ENCODE assay signal across 8 mouse cellular contexts in the genomic region with DNA sequence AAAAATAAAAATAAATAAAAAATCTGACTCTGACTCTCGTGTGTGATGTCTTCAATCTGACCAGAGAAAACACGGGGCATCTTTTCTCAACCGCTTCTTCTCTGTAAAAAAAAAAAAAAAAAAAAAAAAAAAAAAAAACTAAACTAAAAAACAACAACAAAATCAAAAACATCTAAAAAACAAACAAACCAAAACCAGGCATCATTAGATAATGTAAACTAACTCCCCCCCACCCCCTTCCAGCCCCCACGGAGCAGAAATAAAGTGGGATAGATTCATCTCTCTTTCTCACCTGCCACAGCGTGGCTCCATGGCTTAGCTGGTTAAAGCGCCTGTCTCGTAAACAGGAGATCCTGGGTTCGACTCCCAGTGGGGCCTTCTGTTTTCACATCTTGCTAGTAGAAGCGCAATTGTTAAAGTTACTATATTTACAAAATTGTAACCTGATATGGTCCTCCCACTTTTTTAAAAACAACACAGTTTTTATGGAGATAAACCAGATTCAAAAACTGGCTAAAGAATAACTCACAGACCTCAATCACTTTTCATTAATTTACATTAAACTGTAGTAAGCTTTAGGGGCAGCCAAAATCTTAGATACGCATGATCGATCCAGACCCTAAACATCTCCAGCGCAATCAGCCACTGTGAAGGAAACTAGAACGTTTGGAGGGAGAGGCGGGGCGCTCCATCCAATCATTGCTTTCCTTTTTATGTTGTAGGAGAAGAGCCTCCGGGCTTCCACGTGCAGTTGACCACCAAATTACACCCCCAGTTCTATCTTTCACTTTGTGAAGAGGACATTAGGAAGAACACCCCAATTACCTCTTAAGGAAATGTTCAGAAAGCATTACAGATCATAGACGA. TPM values are rescaled to one million over a fixed set of nuclear protein-coding genes. Genes with fewer than 3 reads are reported as not detected.
DNase-seq lines count a peak whose midpoint lies in the region; ATAC-seq and TF ChIP-seq lines count a peak whose summit lies in the region.

No protein-coding gene starts in this region.

- TF ChIP-seq CTCF in lung, postnatal 0 days (IDR thresholded peaks at IDR 0.05) = no peak

- no peak for TF ChIP-seq EP300 in lung, postnatal 0 days (IDR thresholded peaks at IDR 0.05)

- H3K36me3 ChIP-seq in lung, embryonic 15.5 days = no peaks in the 10 kb centered on the region
- H3K36me3 ChIP-seq in lung, postnatal 0 days (ENCODE audit: insufficient read depth, low read length) = no peaks in the 10 kb centered on the region

- H3K9me3 ChIP-seq in lung, embryonic 15.5 days = no peaks in the 10 kb centered on the region
- no peaks in the 10 kb centered on the region for H3K9me3 ChIP-seq in lung, postnatal 0 days (ENCODE audit: low read length)

- H3K4me3 ChIP-seq in lung, embryonic 15.5 days = peak overlapping the region; percentile 27
- H3K4me3 ChIP-seq in lung, postnatal 0 days (ENCODE audit: low read depth, low read length) = no peak overlapping the region

- 17% methylated on average over 18 of the region's 18 CpGs for WGBS in lung, embryonic 15.5 days
- 15% methylated on average over 18 of the region's 18 CpGs for WGBS in lung, postnatal 0 days

- H3K4me1 ChIP-seq in lung, embryonic 15.5 days = peaks cover 11% of the 10 kb centered on the region
- no peaks in the 10 kb centered on the region for H3K4me1 ChIP-seq in lung, postnatal 0 days (ENCODE audit: insufficient read depth, low read depth, low read length)

- no peak overlapping the region for H3K27ac ChIP-seq in lung, embryonic 15.5 days
- no peak overlapping the region for H3K27ac ChIP-seq in lung, postnatal 0 days (ENCODE audit: low read length)

- ATAC-seq in lung, embryonic 15.5 days (ENCODE audit: borderline replicate concordance, extremely low read depth, low FRiP score, low TSS enrichment) = no peak
- no peak for ATAC-seq in lung, postnatal 0 days

- intact Hi-C loops in left cerebral cortex, postnatal 10 days (cut with DNase I) = loop anchor here (5.0 to 10.0 kb wide), 2 partner anchors 45 to 1028 kb away; no protein-coding TSS in a partner anchor

- no peaks in the 10 kb centered on the region for H3K27me3 ChIP-seq in lung, embryonic 15.5 days
- no peaks in the 10 kb centered on the region for H3K27me3 ChIP-seq in lung, postnatal 0 days (replicated peaks; ENCODE audit: insufficient read depth, low read length)

- DNase-seq in lung, postnatal 0 days (ENCODE audit: low spot score) = no peak
- DNase-seq in cerebellum, adult 9-10 months = peak; percentile 72
- peak; percentile 16 to 69 for DNase-seq in frontal cortex, postnatal 14 days (ENCODE audit: low spot score in 2 of 2)
- peak; percentile 50 to 67 for DNase-seq in left cerebral cortex, postnatal 10 days (ENCODE audit: extremely low spot score in 1 of 2, low spot score in 2 of 2)
- DNase-seq in neural tube, embryonic 10.5 days (ENCODE audit: extremely low spot score, low spot score) = peak; percentile 65
- DNase-seq in natural killer cell, adult 2 months (ENCODE audit: low spot score in 2 of 2) = no peak
- no peak for DNase-seq in gastrocnemius, adult 18-20 months (ENCODE audit: low spot score)

- peak overlapping the region; percentile 50 for H3K4me2 ChIP-seq in lung, embryonic 15.5 days
- no peak overlapping the region for H3K4me2 ChIP-seq in lung, postnatal 0 days (replicated peaks; ENCODE audit: low read depth, low read length)

- no peak overlapping the region for H3K9ac ChIP-seq in lung, embryonic 15.5 days
- no peak overlapping the region for H3K9ac ChIP-seq in lung, postnatal 0 days (replicated peaks; ENCODE audit: low read depth)

RNA-seq across cellular contexts. Expression of gene Gpx6, which starts 10.8 kb away (rescaled TPM):
- not detected in 2 replicates for polyA plus RNA-seq in lung, embryonic 15.5 days (2015; fragmentation: Nextera tagmentation; extraction: Ambion mirVana)
- polyA plus RNA-seq in lung, postnatal 0 days (2015; fragmentation: Nextera tagmentation; extraction: Ambion mirVana) = 0.21 and 0.27 TPM in 2 replicates
- not detected for total RNA-seq in left cerebral cortex, postnatal 10 days (2021)
- not detected for total RNA-seq in gastrocnemius, adult 18-20 months (2021)

RNA-seq across cellular contexts. Expression of gene Olfr1367, which starts 24.0 kb away (rescaled TPM):
- polyA plus RNA-seq in lung, embryonic 15.5 days (2015; fragmentation: Nextera tagmentation; extraction: Ambion mirVana) = not detected in 2 replicates
- not detected in 2 replicates for polyA plus RNA-seq in lung, postnatal 0 days (2015; fragmentation: Nextera tagmentation; extraction: Ambion mirVana)
- not detected for total RNA-seq in left cerebral cortex, postnatal 10 days (2021)
- not detected for total RNA-seq in gastrocnemius, adult 18-20 months (2021)

RNA-seq across cellular contexts. Expression of gene Gpx5, which starts 30.2 kb away (rescaled TPM):
- not detected in 2 replicates for polyA plus RNA-seq in lung, embryonic 15.5 days (2015; fragmentation: Nextera tagmentation; extraction: Ambion mirVana)
- not detected in 2 replicates for polyA plus RNA-seq in lung, postnatal 0 days (2015; fragmentation: Nextera tagmentation; extraction: Ambion mirVana)
- not detected for total RNA-seq in left cerebral cortex, postnatal 10 days (2021)
- not detected for total RNA-seq in gastrocnemius, adult 18-20 months (2021)

RNA-seq across cellular contexts. Expression of gene Zscan12, which starts 39.9 kb away (rescaled TPM):
- polyA plus RNA-seq in lung, embryonic 15.5 days (2015; fragmentation: Nextera tagmentation; extraction: Ambion mirVana) = 12.6 and 13.3 TPM in 2 replicates
- polyA plus RNA-seq in lung, postnatal 0 days (2015; fragmentation: Nextera tagmentation; extraction: Ambion mirVana) = 6.4 and 6.8 TPM in 2 replicates
- total RNA-seq in left cerebral cortex, postnatal 10 days (2021) = 1 to 10 TPM; 8.0 to 8.5 TPM
- total RNA-seq in gastrocnemius, adult 18-20 months (2021) = 1 to 10 TPM; 6.8 to 7.6 TPM

Comparison
In these comparisons a context has a peak if more than half of its experiments do, and no peak if none do; other contexts are left out.
1. DNase-seq: peak in cerebellum, adult 9-10 months (single experiment), frontal cortex, postnatal 14 days (2 of 2), left cerebral cortex, postnatal 10 days (2 of 2) and neural tube, embryonic 10.5 days (single experiment); none in lung, postnatal 0 days (single experiment), natural killer cell, adult 2 months (0 of 2) and gastrocnemius, adult 18-20 months (single experiment).